Mouse (Mus musculus) hindbrain, embryonic 11.5 days (tissue): ENCODE results near the gene Nptx1. TPM values are rescaled to one million over a fixed set of nuclear protein-coding genes. Genes with fewer than 3 reads are reported as not detected.

ENCODE experiments used
- ATAC-seq: fragments of 200-750 bp; cut with Nextera tagmentation; 2 replicates; pipeline ENCODE4 v1.8.0; 2017; ENCODE audit warnings: mild to moderate bottlenecking, moderate TSS enrichment, moderate library complexity; ENCODE audit not compliant: low FRiP score
- DNase-seq: peaks from one replicate; pipeline ENCODE4 v3.0.0-alpha.2; 2015; ENCODE audit warnings: low spot score
- H3K27ac ChIP-seq: fragments of 300-500 bp; sonication (generic); 2 replicates; pipeline ENCODE4 v1.5.1; 2014; ENCODE audit warnings: mild to moderate bottlenecking, low read depth, low read length
- H3K27me3 ChIP-seq: fragments of 300-500 bp; sonication (generic); 2 replicates; pipeline ENCODE4 v1.6.1; 2014; ENCODE audit warnings: mild to moderate bottlenecking, low read length, moderate library complexity, mixed read lengths; ENCODE audit not compliant: control insufficient read depth, insufficient read depth
- H3K36me3 ChIP-seq: fragments of 300-500 bp; sonication (generic); 2 replicates; pipeline ENCODE4 v1.6.1; 2014; ENCODE audit warnings: mild to moderate bottlenecking, low read length, moderate library complexity, mixed read lengths; ENCODE audit not compliant: control insufficient read depth, insufficient read depth
- H3K4me1 ChIP-seq: fragments of 300-500 bp; sonication (generic); replicated peaks from 2 replicates; pipeline ENCODE4 v1.6.1; 2014; ENCODE audit warnings: low read length, mixed read lengths; ENCODE audit not compliant: control insufficient read depth, insufficient read depth
- H3K4me2 ChIP-seq: fragments of 300-500 bp; sonication (generic); replicated peaks from 2 replicates; pipeline ENCODE4 v1.6.1; 2014; ENCODE audit warnings: mild to moderate bottlenecking, low read depth, low read length
- H3K4me3 ChIP-seq: fragments of 300-500 bp; sonication (generic); 2 replicates; pipeline ENCODE4 v1.5.1; 2014; ENCODE audit warnings: low read depth, low read length
- H3K9ac ChIP-seq: fragments of 300-500 bp; sonication (generic); 2 replicates; pipeline ENCODE4 v1.6.1; 2014; ENCODE audit warnings: low read depth, low read length
- H3K9me3 ChIP-seq: fragments of 300-500 bp; sonication (generic); 2 replicates; pipeline ENCODE4 v1.6.1; 2016; ENCODE audit warnings: low read length; ENCODE audit not compliant: control insufficient read depth
- WGBS: fragments of 180-500 bp; shearing (Covaris S2); extraction: QIAGEN DNeasy Blood & Tissue Kit; methylation state at CpG from one replicate; pipeline ENCODE4 v1.1.7; 2014; 5-methylcytosine and 5-hydroxymethylcytosine counted together
- polyA plus RNA-seq: library from polyadenylated mRNA; unstranded; fragments of >200 nt; fragmentation: Nextera tagmentation; extraction: Ambion mirVana; gene quantifications from 2 replicates; pipeline ENCODE4 v1.2.1, GENCODE M21; 2014

The Nptx1 gene
- polyA plus RNA-seq, 1 experiment from 2014 or later = 8.7 TPM

- peak; percentile 35; the same call in 1 of the 2 replicates for ATAC-seq
- Histone ChIP-seq H3K9ac (peak overlapping the region; percentile 79), H3K4me1 (peaks cover 33% of the 10 kb centered on the region), H3K27me3 (peaks cover 71% of the 10 kb centered on the region), H3K9me3 (no peaks in the 10 kb centered on the region), H3K36me3 (no peaks in the 10 kb centered on the region), H3K4me3 (peak overlapping the region; percentile 66), H3K27ac (peak overlapping the region; percentile 54; the same call in 1 of the 2 replicates), H3K4me2 (peak overlapping the region; percentile 98)
- DNase-seq = no peak
- whole genome bisulfite sequencing = 1% methylated on average over 30 of the region's 39 CpGs
These were observed 518 bp upstream of the Nptx1 start for GRCm38 (mm10) chr11:119547951-119548591.

GRCm38 (mm10) chr11:119546496-119547182, 914 bp downstream of the Nptx1 start:
- no peaks in the 10 kb centered on the region for H3K36me3 ChIP-seq
- peak overlapping the region; percentile 79 for H3K9ac ChIP-seq
- H3K9me3 ChIP-seq = no peaks in the 10 kb centered on the region
- ATAC-seq = 0 out of 2 replicates have a peak, but pooled peaks have one; percentile 2
- DNase-seq = peak; percentile 51
- H3K27me3 ChIP-seq = peaks cover 70% of the 10 kb centered on the region
- peaks cover 33% of the 10 kb centered on the region for H3K4me1 ChIP-seq
- peak overlapping the region; percentile 98 for H3K4me2 ChIP-seq
- H3K4me3 ChIP-seq = peak overlapping the region; percentile 66
- H3K27ac ChIP-seq = peak overlapping the region; percentile 30; the same call in 1 of the 2 replicates
- WGBS = under 1% methylated on average over 42 of the region's 46 CpGs

GRCm38 (mm10) chr11:119545741-119546495, 1.6 kb downstream of the Nptx1 start:
- no peaks in the 10 kb centered on the region for H3K9me3 ChIP-seq
- H3K27me3 ChIP-seq = peaks cover 64% of the 10 kb centered on the region
- H3K4me2 ChIP-seq = peak overlapping the region; percentile 98
- H3K9ac ChIP-seq = no peak overlapping the region
- H3K4me1 ChIP-seq = peaks cover 30% of the 10 kb centered on the region
- WGBS = 4% methylated on average over 10 of the region's 10 CpGs
- peak overlapping the region; percentile 66 for H3K4me3 ChIP-seq
- DNase-seq (peak; percentile 56), ATAC-seq (no peak)
- no peaks in the 10 kb centered on the region for H3K36me3 ChIP-seq
- peak overlapping the region; percentile 30; the same call in 1 of the 2 replicates for H3K27ac ChIP-seq

GRCm38 (mm10) chr11:119545281-119545680, 2.3 kb downstream of the Nptx1 start:
- H3K27ac ChIP-seq = no peak overlapping the region
- H3K4me1 ChIP-seq = peaks cover 30% of the 10 kb centered on the region
- H3K4me2 ChIP-seq = peak overlapping the region; percentile 98
- peak overlapping the region; percentile 27; the same call in 1 of the 2 replicates for H3K9ac ChIP-seq
- no peaks in the 10 kb centered on the region for H3K36me3 ChIP-seq
- ATAC-seq = no peak
- no peak for DNase-seq
- peak overlapping the region; percentile 66 for H3K4me3 ChIP-seq
- no peaks in the 10 kb centered on the region for H3K9me3 ChIP-seq
- 37% methylated on average over 3 of the region's 3 CpGs for WGBS
- peaks cover 59% of the 10 kb centered on the region for H3K27me3 ChIP-seq

- Histone ChIP-seq H3K4me3 (no peak overlapping the region), H3K9ac (no peak overlapping the region), H3K4me1 (peaks cover 30% of the 10 kb centered on the region), H3K27me3 (peaks cover 53% of the 10 kb centered on the region), H3K27ac (no peak overlapping the region), H3K9me3 (no peaks in the 10 kb centered on the region), H3K4me2 (peak overlapping the region; percentile 98), H3K36me3 (no peaks in the 10 kb centered on the region)
- DNase-seq = no peak
- no peak for ATAC-seq
- 89% methylated on average over 15 of the region's 15 CpGs for WGBS
These were observed 2.9 kb downstream of the Nptx1 start for GRCm38 (mm10) chr11:119544518-119545105.

- no peak for DNase-seq
- Histone ChIP-seq H3K27ac (no peak overlapping the region), H3K27me3 (peaks cover 46% of the 10 kb centered on the region), H3K4me2 (no peak overlapping the region), H3K36me3 (no peaks in the 10 kb centered on the region), H3K9ac (no peak overlapping the region), H3K9me3 (no peaks in the 10 kb centered on the region), H3K4me1 (peaks cover 25% of the 10 kb centered on the region; the same call in 1 of the 2 replicates), H3K4me3 (no peak overlapping the region)
- no peak for ATAC-seq
- 60% methylated on average over 16 of the region's 16 CpGs for WGBS
These were observed 3.6 kb downstream of the Nptx1 start for GRCm38 (mm10) chr11:119543816-119544517.

- DNase-seq = no peak
- H3K27ac ChIP-seq = no peak overlapping the region
- no peak overlapping the region for H3K4me3 ChIP-seq
- WGBS = 73% methylated on average over 5 of the region's 5 CpGs
- no peak overlapping the region for H3K9ac ChIP-seq
- peaks cover 16% of the 10 kb centered on the region; the same call in 1 of the 2 replicates for H3K4me1 ChIP-seq
- peaks cover 36% of the 10 kb centered on the region for H3K27me3 ChIP-seq
- no peaks in the 10 kb centered on the region for H3K9me3 ChIP-seq
- no peak overlapping the region for H3K4me2 ChIP-seq
- no peak for ATAC-seq
- no peaks in the 10 kb centered on the region for H3K36me3 ChIP-seq
These were observed 4.7 kb downstream of the Nptx1 start for GRCm38 (mm10) chr11:119542886-119543285.

GRCm38 (mm10) chr11:119542371-119542770, 5.2 kb downstream of the Nptx1 start:
- peaks cover 31% of the 10 kb centered on the region for H3K27me3 ChIP-seq

More at GRCm38 (mm10) chr11:119542371-119542770, 5.2 kb downstream of the Nptx1 start:
- H3K4me1 ChIP-seq = peaks cover 15% of the 10 kb centered on the region; the same call in 1 of the 2 replicates
- no peaks in the 10 kb centered on the region for H3K9me3 ChIP-seq
- no peaks in the 10 kb centered on the region for H3K36me3 ChIP-seq
- H3K27ac ChIP-seq = no peak overlapping the region
- ATAC-seq (no peak), DNase-seq (no peak)
- WGBS = 54% methylated on average over 9 of the region's 9 CpGs
- no peak overlapping the region for H3K9ac ChIP-seq
- H3K4me3 ChIP-seq = no peak overlapping the region
- no peak overlapping the region for H3K4me2 ChIP-seq
